Mouse (Mus musculus) heart, adult 2 months (tissue): Measurements from ENCODE around the gene Parvb.

Experiments
- CTCF ChIP-seq: fragments of 200-600 bp; IDR thresholded peaks from 2 replicates; pipeline ENCODE4 v1.8.1; 2022; ENCODE audit warnings: antibody characterized with exemption, mild to moderate bottlenecking, moderate library complexity
- EP300 ChIP-seq: fragments of 200-500 bp; IDR thresholded peaks from 2 replicates; pipeline ENCODE4 v1.6.1; 2011; ENCODE audit warnings: low read depth, low read length, control low read depth; ENCODE audit not compliant: insufficient read depth

DNA sequence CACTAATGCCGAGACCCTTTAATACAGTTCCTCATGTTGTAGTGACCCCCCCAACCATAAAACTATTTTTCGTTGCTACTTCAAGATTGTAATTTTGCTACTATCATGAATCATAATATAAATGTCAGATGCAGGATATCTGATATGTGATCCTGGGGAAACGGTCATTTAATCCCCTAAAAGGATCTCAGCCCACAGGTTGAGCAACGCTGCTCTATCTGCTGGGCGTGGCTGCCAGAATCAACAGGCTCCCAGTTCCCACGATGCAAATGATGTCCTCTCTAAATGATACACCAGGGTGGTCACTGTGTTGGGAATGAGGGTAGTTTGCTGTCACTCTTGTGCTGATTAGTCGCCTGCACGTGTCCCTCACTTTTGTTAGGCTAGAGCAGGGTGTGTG lies 65.6 kb downstream of the Parvb start:
- TF ChIP-seq EP300 (no peak), CTCF (no peak)
